Mouse (Mus musculus) bone marrow, adult 2 months (tissue): ENCODE data around the gene Hrh3. TPM values are rescaled to one million over a fixed set of nuclear protein-coding genes. Genes with fewer than 3 reads are reported as not detected.

Experiments used
- H3K27ac ChIP-seq: fragments of 200-500 bp; 2 replicates; pipeline ENCODE4 v1.5.1; 2012; ENCODE audit warnings: low read depth, mild to moderate bottlenecking, control low read depth, inconsistent platforms, low read length; ENCODE audit not compliant: control insufficient read depth, poor library complexity, insufficient read depth
- H3K4me1 ChIP-seq: fragments of 200-500 bp; 2 replicates; pipeline ENCODE4 v1.6.1; 2011; ENCODE audit warnings: low read length; ENCODE audit not compliant: control insufficient read depth, insufficient read depth
- H3K4me3 ChIP-seq: fragments of 200-500 bp; replicated peaks from 2 replicates; pipeline ENCODE3; 2011; ENCODE audit warnings: mild to moderate bottlenecking, low read depth, low read length, control low read depth; ENCODE audit not compliant: control insufficient read depth
- CTCF ChIP-seq: fragments of 200-500 bp; IDR thresholded peaks from 2 replicates; pipeline ENCODE4 v1.5.1; 2011; ENCODE audit warnings: low read length, control low read depth; ENCODE audit not compliant: control insufficient read depth, insufficient read depth
- POLR2A ChIP-seq: fragments of 200-500 bp; IDR thresholded peaks from 2 replicates; pipeline ENCODE4 v1.6.1; 2011; ENCODE audit warnings: low read depth, mild to moderate bottlenecking, control low read depth, low read length, borderline replicate concordance; ENCODE audit not compliant: control insufficient read depth
- WGBS: fragments of 180-500 bp; shearing (Covaris S2); methylation state at CpG from one replicate; pipeline ENCODE4 v1.1.7; 2018; 5-methylcytosine and 5-hydroxymethylcytosine counted together
- polyA plus RNA-seq: library from polyadenylated mRNA; stranded (reverse); fragments of >200 nt; gene quantifications from 2 replicates; pipeline ENCODE4 v1.2.4, GENCODE M21; 2011; ENCODE audit warnings: low replicate concordance; ENCODE audit not compliant: missing spikeins, insufficient read depth, insufficient read length

Hrh3 gene
- polyA plus RNA-seq, result not detected in 2 replicates

- Histone ChIP-seq H3K4me3 (no peak within 1 kb of the TSS), H3K27ac (no peak within 1 kb of the TSS), H3K4me1 (no peaks in the 10 kb centered on the region)
- TF ChIP-seq CTCF, result no peak
- TF ChIP-seq POLR2A, result no peak
- under 1% methylated on average over 86 of the region's 87 CpGs for WGBS
Measured at GRCm38 (mm10) chr2:180103978-180104658, at the start of gene Hrh3. Gene Hrh3 (minus strand): TSS chr2:180104488.

GRCm38 (mm10) chr2:180148551-180148950 is 44.3 kb upstream of the Hrh3 start:
- TF ChIP-seq POLR2A, result no peak
- TF ChIP-seq CTCF, result no peak
- no peak overlapping the region for H3K27ac ChIP-seq
- H3K4me3 ChIP-seq, result no peak overlapping the region
- H3K4me1 ChIP-seq, result no peaks in the 10 kb centered on the region
- WGBS, result 83% methylated on average over 9 of the region's 9 CpGs

- Histone ChIP-seq H3K4me3 (no peak overlapping the region), H3K27ac (no peak overlapping the region), H3K4me1 (no peaks in the 10 kb centered on the region)
- 93% methylated on average over 6 of the region's 6 CpGs for WGBS
- TF ChIP-seq CTCF (no peak), POLR2A (no peak)
Measured at GRCm38 (mm10) chr2:180147379-180147778, 43.1 kb upstream of the Hrh3 start.

DNA sequence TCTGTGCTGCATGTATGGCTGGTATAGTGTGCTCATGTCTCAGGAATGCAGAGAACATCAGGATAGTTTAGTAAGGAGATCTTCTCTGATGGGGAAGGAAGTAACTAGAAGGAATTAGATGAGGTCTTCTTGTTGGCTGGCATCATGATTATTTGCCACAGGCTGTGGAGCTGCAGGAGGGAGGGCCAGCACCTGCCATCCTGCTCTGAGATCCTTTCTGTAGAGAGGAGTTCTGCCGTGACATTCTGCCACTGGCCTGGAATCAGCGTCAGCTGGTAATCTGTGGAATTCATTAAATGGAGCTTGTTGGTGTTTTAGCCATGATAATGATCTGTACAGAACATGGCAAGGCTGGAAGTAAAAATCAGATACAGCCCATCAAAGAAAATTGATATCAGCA is 41.8 kb upstream of the Hrh3 start:
- Histone ChIP-seq H3K27ac (no peak overlapping the region), H3K4me3 (no peak overlapping the region), H3K4me1 (no peaks in the 10 kb centered on the region)
- no peak for TF ChIP-seq CTCF
- TF ChIP-seq POLR2A, result no peak
- 88% methylated on average over 2 of the region's 2 CpGs for WGBS

DNA sequence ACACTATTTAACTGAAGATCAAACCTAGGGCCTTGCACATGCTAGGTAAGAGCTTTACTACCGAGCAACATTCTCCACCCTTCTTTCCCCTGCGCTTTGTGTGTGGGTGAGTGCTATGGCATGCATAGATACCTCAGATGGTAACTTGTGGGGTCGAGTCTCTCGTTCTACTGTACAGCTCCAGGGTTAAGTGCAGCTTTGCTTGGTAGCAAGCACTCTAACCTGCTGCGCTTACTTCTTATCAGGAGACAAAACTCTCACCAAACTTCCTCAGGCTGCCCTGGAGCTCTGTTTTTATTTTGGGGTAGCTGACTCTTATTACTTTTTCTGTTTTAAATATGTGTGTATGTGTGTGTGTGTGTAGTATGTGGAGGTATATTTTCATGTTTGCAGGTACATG is 31.1 kb upstream of the Hrh3 start:
- Histone ChIP-seq H3K27ac (no peak overlapping the region), H3K4me1 (peaks cover 4% of the 10 kb centered on the region; the same call in 1 of the 2 replicates), H3K4me3 (no peak overlapping the region)
- 49% methylated on average over 5 of the region's 5 CpGs for WGBS
- TF ChIP-seq CTCF (no peak), POLR2A (no peak)

DNA sequence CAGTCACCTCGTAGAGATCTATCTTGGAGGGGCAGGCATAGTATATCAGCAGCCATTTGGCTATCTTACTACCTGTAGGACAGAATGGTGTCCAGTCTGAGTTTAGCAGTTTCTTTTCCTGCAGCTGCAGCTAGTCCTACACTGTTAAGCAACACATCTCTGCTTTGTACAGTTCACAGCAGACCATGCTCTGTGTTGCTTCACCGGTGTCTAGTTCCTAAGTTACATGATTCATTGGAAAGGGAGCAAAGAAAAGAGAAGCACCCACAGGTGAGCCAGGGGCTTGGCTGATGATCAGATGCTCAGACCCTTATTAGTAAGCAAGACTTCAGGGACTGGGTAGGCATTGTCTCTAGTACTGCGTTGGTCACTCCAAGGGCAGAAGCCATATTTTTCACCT is 29.6 kb upstream of the Hrh3 start:
- Histone ChIP-seq H3K4me1 (peaks cover 4% of the 10 kb centered on the region; the same call in 1 of the 2 replicates), H3K4me3 (no peak overlapping the region), H3K27ac (peak overlapping the region; percentile 50; the same call in 1 of the 2 replicates)
- 62% methylated on average over 3 of the region's 3 CpGs for WGBS
- TF ChIP-seq CTCF, result no peak
- TF ChIP-seq POLR2A, result no peak

DNA sequence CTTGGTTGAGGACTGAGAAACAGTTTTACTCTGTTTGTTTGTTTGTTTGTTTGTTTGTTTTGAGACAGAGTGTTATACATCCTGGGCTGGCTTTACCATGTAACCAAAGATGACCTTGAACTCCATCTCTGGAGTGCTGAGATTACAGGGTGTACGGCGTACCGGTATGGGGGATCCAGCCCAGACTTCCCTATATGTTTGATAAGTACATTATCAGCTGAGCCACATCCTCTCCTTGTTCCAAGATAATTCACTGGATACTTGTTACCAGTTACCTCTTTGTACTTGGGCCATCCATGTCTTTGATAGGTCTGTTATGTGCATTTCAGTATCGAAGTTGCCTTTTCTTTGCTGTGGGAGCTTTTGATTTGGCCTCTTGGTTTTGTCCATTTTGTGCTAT is 28.9 kb upstream of the Hrh3 start:
- no peak overlapping the region for H3K4me3 ChIP-seq
- no peak overlapping the region; the same call in 1 of the 2 replicates for H3K27ac ChIP-seq
- H3K4me1 ChIP-seq, result peaks cover 4% of the 10 kb centered on the region; the same call in 1 of the 2 replicates
- WGBS, result 63% methylated on average over 4 of the region's 4 CpGs
- TF ChIP-seq CTCF (no peak), POLR2A (no peak)

GRCm38 (mm10) chr2:180127675-180128074 is 23.4 kb upstream of the Hrh3 start:
- 19% methylated on average over 1 of the region's 1 CpGs for WGBS
- peak overlapping the region; percentile 69 for H3K27ac ChIP-seq
- peaks cover 4% of the 10 kb centered on the region; the same call in 1 of the 2 replicates for H3K4me1 ChIP-seq
- TF ChIP-seq CTCF, result no peak
- no peak for TF ChIP-seq POLR2A
- H3K4me3 ChIP-seq, result no peak overlapping the region
